Mouse (Mus musculus): ENCODE data around the gene Tbxa2r. TPM values are rescaled to one million over a fixed set of nuclear protein-coding genes. Genes with fewer than 3 reads are reported as not detected.
A peak's percentile ranks its signal among the peaks of the same experiment; 100 is the strongest.

Gene Tbxa2r
- polyA plus RNA-seq, 1 experiment from 2014 or later, result 6.7 TPM

DNA sequence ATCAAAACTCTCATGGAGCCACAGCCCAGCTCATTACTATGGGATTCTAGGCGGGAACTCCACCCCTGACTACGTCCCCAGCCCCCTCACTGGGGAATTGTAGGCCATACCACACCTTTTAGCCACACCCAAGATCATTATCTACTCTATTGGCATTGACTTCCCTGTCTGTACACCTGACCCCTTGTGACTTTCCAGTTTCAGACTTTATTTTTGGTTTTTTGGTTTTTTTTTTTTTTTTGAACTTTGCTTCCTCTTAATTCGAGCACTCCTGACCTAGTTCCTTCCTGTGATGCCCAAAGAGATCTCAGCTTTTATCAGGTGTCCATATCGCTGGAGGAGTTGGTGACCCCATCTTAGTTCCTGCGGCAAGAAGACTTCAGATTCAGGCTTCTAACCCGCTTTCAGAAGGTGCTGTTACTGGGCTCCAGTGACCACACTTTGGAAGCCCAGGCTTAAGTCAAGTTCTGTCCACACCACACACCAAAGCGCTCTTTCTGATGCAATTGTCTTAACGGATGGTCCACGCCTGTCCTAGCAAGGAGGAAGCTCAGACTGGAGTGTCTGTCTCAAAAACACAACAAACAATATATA lies 36.9 kb upstream of the Tbxa2r start, which contains the start of gene Tjp3:
Gene Tjp3 (minus strand): TSS at position 71 of the 594 bp plus-strand sequence.
- Histone ChIP-seq H3K4me2 (peak within 1 kb of the TSS; percentile 33), H3K4me3 (no peak within 1 kb of the TSS; the same call in none of the 2 replicates), H3K9ac (no peak within 1 kb of the TSS), H3K27ac (0 out of 2 replicates have a peak within 1 kb of the TSS, but pooled peaks have one; percentile 25), H3K4me1 (peaks cover 83% of the 10 kb centered on the region), H3K9me3 (replicated peaks) (no peaks in the 10 kb centered on the region), H3K36me3 (peaks cover 22% of the 10 kb centered on the region; the same call in 1 of the 2 replicates), H3K27me3 (replicated peaks) (peaks cover 29% of the 10 kb centered on the region)
- ATAC-seq, result no peak
- 48% methylated on average over 9 of the region's 9 CpGs for WGBS (ENCODE audit: insufficient replicate concordance)

DNA sequence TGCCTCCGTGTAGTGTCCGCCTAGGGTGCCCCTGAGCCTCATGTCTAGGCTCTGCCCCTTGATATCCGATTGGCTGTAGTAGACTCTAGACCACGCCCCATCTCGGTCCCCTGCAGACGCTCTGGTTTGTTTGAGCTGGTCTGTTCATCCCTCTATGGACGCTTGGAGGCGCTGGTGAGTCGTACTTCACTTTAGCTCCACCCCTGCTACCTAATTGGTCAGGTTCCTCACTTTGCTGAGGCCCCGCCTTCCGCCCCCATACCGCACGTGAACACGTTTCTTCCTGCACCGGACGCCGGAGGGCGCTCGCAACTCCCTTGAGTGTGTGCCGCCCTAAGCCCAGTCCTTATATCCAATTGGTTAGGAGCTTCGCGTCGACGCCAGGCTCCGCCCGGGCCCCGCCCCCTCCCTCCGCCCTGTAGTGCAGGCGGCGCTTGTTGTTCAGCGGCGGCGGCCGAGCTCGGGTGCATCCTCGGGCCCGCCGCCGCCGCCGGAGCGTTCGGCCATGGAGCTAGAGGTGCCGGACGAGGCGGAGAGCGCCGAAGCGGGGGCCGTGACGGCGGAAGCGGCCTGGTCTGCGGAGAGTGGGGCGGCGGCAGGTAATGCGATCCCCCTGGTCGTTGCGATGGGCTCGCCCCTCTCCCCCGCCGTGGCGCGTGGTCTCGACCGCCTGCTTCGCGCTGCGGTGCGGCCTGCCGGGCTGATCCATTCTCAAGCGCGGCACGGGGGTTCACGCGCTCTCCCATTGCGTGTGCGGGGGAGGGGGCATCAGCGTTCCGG lies 35.8 kb upstream of the Tbxa2r start, which contains the start of gene Pip5k1c:
Gene Pip5k1c (plus strand): TSS at position 410 of the 780 bp plus-strand sequence.
- WGBS (ENCODE audit: insufficient replicate concordance), result under 1% methylated on average over 78 of the region's 80 CpGs

DNA sequence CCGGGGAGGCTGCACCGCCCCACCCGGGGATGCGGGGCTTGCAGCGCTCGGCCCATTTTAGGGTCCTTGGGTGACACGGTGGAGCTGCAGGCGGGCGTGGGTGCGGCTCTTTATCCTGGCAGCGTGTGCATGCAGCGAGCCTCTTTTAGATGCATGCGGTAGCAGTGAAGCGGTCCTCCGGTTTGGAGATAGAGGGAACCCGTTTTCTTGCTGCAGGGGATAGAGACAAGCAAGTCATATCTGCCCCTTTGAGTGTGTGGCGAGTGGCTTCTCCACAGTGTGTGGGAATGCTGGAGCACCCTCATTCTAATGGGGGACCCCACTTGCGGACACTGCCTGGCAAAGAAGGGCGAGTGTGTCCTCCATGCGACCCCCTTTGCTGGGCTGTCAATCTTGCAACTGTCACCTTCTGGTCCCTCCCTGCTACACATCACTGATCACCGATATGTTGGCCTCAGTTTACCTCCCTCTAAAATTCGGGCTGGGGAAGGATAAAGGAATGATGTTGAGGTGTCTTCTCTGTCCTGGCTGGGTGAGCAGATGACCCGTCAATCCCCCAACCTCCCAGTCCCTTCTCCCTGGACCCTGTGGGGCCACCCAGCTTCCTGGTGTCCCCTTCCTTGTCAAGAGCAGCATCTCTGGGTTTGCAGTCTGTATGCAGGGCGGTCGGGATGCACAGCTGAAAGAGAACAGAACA lies 35.0 kb upstream of the Tbxa2r start:
- 2% methylated on average over 25 of the region's 25 CpGs for WGBS (ENCODE audit: insufficient replicate concordance)
- Histone ChIP-seq H3K9me3 (replicated peaks) (no peaks in the 10 kb centered on the region), H3K27ac (peak overlapping the region; percentile 90), H3K4me1 (peaks cover 84% of the 10 kb centered on the region), H3K27me3 (replicated peaks) (peaks cover 20% of the 10 kb centered on the region), H3K4me2 (peak overlapping the region; percentile 97), H3K9ac (peak overlapping the region; percentile 86), H3K36me3 (peaks cover 28% of the 10 kb centered on the region; the same call in 1 of the 2 replicates), H3K4me3 (peak overlapping the region; percentile 81)
- ATAC-seq, result no peak

More for the DNA sequence above, 35.8 kb upstream of the Tbxa2r start, which contains the start of gene Pip5k1c:
- Histone ChIP-seq H3K4me3 (peak within 1 kb of the TSS; percentile 81), H3K27ac (peak within 1 kb of the TSS; percentile 90), H3K9ac (peak within 1 kb of the TSS; percentile 86), H3K36me3 (peaks cover 23% of the 10 kb centered on the region; the same call in 1 of the 2 replicates), H3K4me2 (peak within 1 kb of the TSS; percentile 97), H3K27me3 (replicated peaks) (peaks cover 25% of the 10 kb centered on the region), H3K4me1 (peaks cover 84% of the 10 kb centered on the region), H3K9me3 (replicated peaks) (no peaks in the 10 kb centered on the region)
- ATAC-seq, result peak; percentile 93

DNA sequence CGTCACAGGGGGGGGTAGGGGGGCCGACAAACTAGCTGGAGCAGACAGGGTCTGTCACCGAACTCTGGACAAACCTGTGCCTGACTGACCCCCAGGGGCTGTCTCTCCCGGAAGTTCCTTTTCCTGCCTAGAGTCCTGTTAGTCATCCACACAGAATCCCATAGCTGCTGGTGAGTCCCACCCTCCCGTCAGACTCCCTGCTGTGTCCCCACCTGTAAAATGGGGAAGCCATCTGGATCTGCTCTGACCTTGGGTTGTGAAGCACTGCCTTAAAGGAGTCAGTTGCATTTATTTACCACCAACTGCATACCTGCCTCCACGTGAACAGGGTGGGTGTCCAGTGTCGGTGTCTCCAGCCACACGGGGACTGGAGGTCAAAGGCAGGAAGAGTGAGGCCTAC lies 34.1 kb upstream of the Tbxa2r start:
- H3K27ac ChIP-seq, result peak overlapping the region; percentile 90; the same call in 1 of the 2 replicates
- H3K4me1 ChIP-seq, result peaks cover 84% of the 10 kb centered on the region
- peaks cover 20% of the 10 kb centered on the region for H3K27me3 ChIP-seq (replicated peaks)
- no peaks in the 10 kb centered on the region for H3K9me3 ChIP-seq (replicated peaks)
- 30% methylated on average over 8 of the region's 8 CpGs for WGBS (ENCODE audit: insufficient replicate concordance)
- H3K9ac ChIP-seq, result peak overlapping the region; percentile 86
- peak overlapping the region; percentile 81 for H3K4me3 ChIP-seq
- peaks cover 28% of the 10 kb centered on the region; the same call in 1 of the 2 replicates for H3K36me3 ChIP-seq
- no peak for ATAC-seq
- H3K4me2 ChIP-seq, result peak overlapping the region; percentile 97

DNA sequence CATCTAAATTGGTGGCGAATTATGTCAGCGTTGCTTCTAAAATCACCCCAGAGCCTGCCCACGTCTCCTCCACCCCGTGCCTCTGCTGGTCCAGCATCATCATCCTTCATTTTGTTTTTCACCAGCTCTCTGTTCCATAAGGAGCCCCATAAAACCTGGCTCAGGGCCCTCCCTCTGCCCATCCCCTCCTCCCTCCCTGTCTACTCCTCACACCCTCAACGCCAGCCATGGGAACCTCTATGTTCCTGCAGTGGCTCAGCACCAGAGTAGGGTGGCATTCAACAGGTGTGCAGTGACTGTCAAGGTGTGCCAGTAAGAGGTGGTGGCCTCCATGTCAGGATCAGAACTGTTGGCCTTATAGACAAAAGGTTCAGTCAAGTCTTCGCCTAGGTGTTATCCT lies 33.3 kb upstream of the Tbxa2r start:
- 76% methylated on average over 6 of the region's 6 CpGs for WGBS (ENCODE audit: insufficient replicate concordance)
- Histone ChIP-seq H3K36me3 (peaks cover 28% of the 10 kb centered on the region; the same call in 1 of the 2 replicates), H3K9ac (no peak overlapping the region), H3K4me1 (peaks cover 90% of the 10 kb centered on the region), H3K4me3 (0 out of 2 replicates have a peak overlapping the region, but pooled peaks have one; percentile 81), H3K27me3 (replicated peaks) (peaks cover 12% of the 10 kb centered on the region), H3K27ac (peak overlapping the region; percentile 90; the same call in 1 of the 2 replicates), H3K4me2 (peak overlapping the region; percentile 97), H3K9me3 (replicated peaks) (no peaks in the 10 kb centered on the region)
- no peak for ATAC-seq

DNA sequence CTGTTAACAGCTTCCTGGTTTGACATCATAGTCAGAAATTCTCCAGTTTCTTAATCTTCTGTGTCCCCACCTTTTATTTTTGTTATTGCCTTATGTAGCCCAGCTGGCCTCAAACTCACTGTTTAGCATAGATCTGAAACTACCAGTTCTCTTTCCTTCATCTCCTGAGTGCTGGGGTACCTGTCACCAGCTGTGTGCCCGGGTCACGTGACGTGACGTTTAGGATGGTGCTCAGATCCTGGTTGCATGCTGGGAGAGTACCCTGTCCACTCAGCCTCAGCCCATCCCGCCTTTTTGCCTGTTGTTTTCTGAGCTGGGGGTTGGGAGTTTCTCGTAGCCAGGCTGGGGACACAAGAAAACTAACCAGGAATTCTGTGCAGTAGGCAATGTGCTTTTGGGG lies 31.3 kb upstream of the Tbxa2r start:
- ATAC-seq, result no peak
- Histone ChIP-seq H3K4me1 (peaks cover 94% of the 10 kb centered on the region), H3K9ac (no peak overlapping the region; the same call in 1 of the 2 replicates), H3K27me3 (replicated peaks) (no peaks in the 10 kb centered on the region), H3K27ac (peak overlapping the region; percentile 83), H3K4me2 (peak overlapping the region; percentile 37; the same call in 1 of the 2 replicates), H3K9me3 (replicated peaks) (no peaks in the 10 kb centered on the region), H3K36me3 (peaks cover 35% of the 10 kb centered on the region; the same call in 1 of the 2 replicates), H3K4me3 (no peak overlapping the region)
- WGBS (ENCODE audit: insufficient replicate concordance), result 70% methylated on average over 6 of the region's 6 CpGs

DNA sequence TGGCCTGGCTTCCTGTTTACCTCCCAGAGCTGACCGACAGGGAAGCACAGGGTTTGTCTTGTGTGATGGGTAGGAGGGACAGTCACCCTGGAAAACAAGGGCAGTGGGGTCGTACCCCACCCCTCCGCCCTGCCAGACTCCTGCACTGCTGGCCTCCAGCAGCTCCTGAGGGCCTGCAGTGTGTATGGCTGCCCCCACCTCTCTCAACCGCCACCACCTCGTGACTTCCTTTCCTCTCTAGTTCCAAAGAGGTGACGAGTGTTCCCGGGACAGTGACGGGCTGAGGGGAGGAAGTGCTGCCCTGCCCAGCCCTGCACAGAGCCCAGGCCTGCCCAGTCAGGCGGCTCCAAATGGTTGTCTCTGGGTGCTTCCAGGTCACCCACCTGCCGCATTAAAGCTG lies 30.7 kb upstream of the Tbxa2r start:
- Histone ChIP-seq H3K27me3 (replicated peaks) (no peaks in the 10 kb centered on the region), H3K4me2 (peak overlapping the region; percentile 37; the same call in 1 of the 2 replicates), H3K27ac (peak overlapping the region; percentile 83), H3K9me3 (replicated peaks) (no peaks in the 10 kb centered on the region), H3K4me3 (no peak overlapping the region), H3K36me3 (peaks cover 35% of the 10 kb centered on the region; the same call in 1 of the 2 replicates), H3K9ac (peak overlapping the region; percentile 4; the same call in 1 of the 2 replicates), H3K4me1 (peaks cover 98% of the 10 kb centered on the region)
- 35% methylated on average over 10 of the region's 10 CpGs for WGBS (ENCODE audit: insufficient replicate concordance)
- no peak for ATAC-seq

DNA sequence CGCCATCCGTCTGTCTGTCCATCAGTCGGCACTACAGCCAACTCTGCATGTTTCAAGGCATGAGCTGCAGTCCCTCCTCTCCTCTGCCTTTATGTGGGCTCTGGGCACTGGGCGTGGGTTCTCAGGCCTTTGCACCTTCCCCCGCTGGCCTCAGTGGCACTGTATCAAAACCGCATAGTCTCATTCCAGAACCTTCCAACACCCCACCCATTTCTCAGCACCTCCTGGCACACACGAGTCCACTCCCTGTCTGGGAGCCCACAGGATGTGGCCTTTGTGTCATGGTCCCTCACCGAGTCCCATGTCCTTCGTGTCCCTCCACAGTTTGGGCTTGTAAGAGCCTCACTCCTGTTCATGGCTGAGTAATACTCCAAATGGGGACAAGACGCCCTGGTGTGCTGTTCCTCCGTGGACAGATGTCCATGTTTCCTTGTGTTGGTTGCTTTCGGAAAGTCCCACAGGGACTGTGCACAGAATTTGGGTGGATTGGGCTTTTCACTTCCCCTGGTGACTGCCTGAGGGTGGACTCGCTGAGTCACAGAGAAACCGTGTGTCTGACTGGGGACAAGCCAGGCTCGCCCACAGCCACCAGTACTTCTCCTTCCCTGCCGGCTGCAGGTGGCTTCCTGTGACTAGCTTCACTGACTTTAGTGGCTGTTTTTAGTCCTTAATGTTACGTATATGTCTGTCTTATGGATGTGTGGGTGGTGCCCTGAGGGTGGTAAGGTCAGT lies 30.0 kb upstream of the Tbxa2r start:
- H3K36me3 ChIP-seq, result peaks cover 35% of the 10 kb centered on the region; the same call in 1 of the 2 replicates

DNA sequence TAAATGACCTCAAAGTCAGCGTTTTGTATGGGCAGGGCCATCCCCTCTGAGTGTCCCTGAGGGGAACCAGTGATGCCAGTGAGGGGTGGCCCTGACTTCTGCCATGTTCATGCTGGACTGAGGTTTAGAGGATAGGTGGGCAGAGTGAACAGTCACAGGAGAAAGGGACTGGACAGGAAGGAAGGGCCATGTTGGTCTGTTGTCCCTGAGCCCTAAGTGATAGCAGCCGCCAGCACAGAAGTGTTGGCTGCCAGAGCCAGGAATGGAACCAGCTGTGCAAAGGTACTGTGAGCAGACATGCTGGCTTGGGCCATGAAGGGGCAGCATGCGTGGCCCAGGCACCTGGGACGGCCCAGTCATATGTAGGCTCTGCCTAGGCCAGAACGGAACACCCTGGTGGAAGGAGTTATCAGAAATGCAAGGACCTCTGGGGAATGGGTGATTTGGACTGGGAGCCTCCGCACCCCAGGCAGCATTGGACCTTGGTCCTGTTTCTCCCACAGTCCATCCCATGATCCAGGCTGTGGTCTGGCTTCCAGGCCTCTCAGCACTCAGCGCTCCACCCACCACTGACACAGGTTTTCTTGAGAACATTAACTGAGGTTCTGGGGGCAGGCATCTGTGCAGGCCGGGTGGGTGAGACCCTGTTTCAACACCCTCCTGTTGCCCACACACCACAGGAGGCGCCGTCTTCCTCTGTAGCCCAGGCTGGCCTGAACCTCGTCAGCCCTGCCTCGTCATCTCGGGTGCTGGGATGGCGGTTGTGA lies 28.8 kb upstream of the Tbxa2r start:
- Histone ChIP-seq H3K4me1 (peaks cover 100% of the 10 kb centered on the region), H3K9ac (peak overlapping the region; percentile 28; the same call in 1 of the 2 replicates), H3K27me3 (replicated peaks) (no peaks in the 10 kb centered on the region), H3K27ac (peak overlapping the region; percentile 83), H3K4me3 (no peak overlapping the region), H3K4me2 (peak overlapping the region; percentile 19; the same call in 1 of the 2 replicates), H3K36me3 (peaks cover 31% of the 10 kb centered on the region; the same call in 1 of the 2 replicates), H3K9me3 (replicated peaks) (no peaks in the 10 kb centered on the region)
- WGBS (ENCODE audit: insufficient replicate concordance), result 72% methylated on average over 14 of the region's 14 CpGs
- no peak for ATAC-seq

More for the DNA sequence above, 30.0 kb upstream of the Tbxa2r start:
- H3K27me3 ChIP-seq (replicated peaks), result no peaks in the 10 kb centered on the region
- H3K4me1 ChIP-seq, result peaks cover 100% of the 10 kb centered on the region
- no peak for ATAC-seq
- H3K4me2 ChIP-seq, result 0 out of 2 replicates have a peak overlapping the region, but pooled peaks have one; percentile 37
- no peaks in the 10 kb centered on the region for H3K9me3 ChIP-seq (replicated peaks)
- peak overlapping the region; percentile 28; the same call in 1 of the 2 replicates for H3K9ac ChIP-seq
- WGBS (ENCODE audit: insufficient replicate concordance), result 69% methylated on average over 17 of the region's 17 CpGs
- peak overlapping the region; percentile 83 for H3K27ac ChIP-seq
- H3K4me3 ChIP-seq, result no peak overlapping the region

DNA sequence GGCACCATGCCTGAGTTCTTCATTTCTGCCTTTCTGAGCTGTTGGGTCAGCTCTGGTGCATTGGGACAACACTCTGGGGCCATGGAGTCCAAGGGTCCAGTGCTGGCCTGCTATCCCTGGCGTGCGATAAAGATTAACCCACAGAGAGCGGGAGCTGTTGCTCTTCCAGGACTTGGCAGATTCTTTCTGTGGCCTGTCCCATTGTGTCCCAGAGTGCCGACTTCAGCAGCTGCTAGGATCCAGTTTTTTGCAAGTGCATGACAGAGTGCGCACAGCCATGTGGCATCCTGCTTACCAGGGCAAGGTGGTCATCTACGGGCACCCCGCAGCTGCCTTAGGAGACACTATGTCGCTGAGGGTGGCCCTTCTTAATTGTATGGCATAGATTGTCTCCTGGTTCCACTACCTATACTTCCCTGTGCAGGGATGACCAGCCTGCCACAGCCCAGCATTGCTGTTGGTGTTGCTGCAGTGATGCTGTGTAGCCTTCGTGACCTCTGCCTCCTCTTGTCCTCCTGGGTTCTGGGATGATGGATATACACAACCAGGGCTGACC lies 28.1 kb upstream of the Tbxa2r start:
- H3K4me2 ChIP-seq, result peak overlapping the region; percentile 19
- WGBS (ENCODE audit: insufficient replicate concordance), result 76% methylated on average over 9 of the region's 9 CpGs
- peak; percentile 11; the same call in 1 of the 2 replicates for ATAC-seq
- H3K9me3 ChIP-seq (replicated peaks), result no peaks in the 10 kb centered on the region
- no peak overlapping the region for H3K9ac ChIP-seq
- no peak overlapping the region for H3K4me3 ChIP-seq
- H3K27me3 ChIP-seq (replicated peaks), result no peaks in the 10 kb centered on the region
- H3K4me1 ChIP-seq, result peaks cover 100% of the 10 kb centered on the region
- peaks cover 28% of the 10 kb centered on the region for H3K36me3 ChIP-seq
- H3K27ac ChIP-seq, result peak overlapping the region; percentile 83

Data from liver, embryonic 12.5 days (tissue).